Mouse (Mus musculus) embryonic stem cell, embryonic (primary cell): ENCODE data around the gene Entpd2.

Experiments
- CTCF ChIA-PET, 4 experiments: fragments of 300-600 bp in 2 of 4; fragments of 350-600 bp in 2 of 4; sonication (Branson Sonifier 250); formaldehyde crosslinking; loops; one replicate each; lab custom pipeline; 2022; ENCODE audit warnings: inconsistent platforms in 2 of 4; lab: Charles Lee
- POLR2A ChIA-PET, 4 experiments: fragments of 300-600 bp in 2 of 4; fragments of 350-600 bp in 2 of 4; sonication (Branson Sonifier 250); formaldehyde crosslinking; loops; one replicate each; lab custom pipeline; 2022; ENCODE audit warnings: antibody characterized with exemption in 4 of 4, inconsistent platforms in 1 of 4; lab: Charles Lee

Gene Entpd2

DNA sequence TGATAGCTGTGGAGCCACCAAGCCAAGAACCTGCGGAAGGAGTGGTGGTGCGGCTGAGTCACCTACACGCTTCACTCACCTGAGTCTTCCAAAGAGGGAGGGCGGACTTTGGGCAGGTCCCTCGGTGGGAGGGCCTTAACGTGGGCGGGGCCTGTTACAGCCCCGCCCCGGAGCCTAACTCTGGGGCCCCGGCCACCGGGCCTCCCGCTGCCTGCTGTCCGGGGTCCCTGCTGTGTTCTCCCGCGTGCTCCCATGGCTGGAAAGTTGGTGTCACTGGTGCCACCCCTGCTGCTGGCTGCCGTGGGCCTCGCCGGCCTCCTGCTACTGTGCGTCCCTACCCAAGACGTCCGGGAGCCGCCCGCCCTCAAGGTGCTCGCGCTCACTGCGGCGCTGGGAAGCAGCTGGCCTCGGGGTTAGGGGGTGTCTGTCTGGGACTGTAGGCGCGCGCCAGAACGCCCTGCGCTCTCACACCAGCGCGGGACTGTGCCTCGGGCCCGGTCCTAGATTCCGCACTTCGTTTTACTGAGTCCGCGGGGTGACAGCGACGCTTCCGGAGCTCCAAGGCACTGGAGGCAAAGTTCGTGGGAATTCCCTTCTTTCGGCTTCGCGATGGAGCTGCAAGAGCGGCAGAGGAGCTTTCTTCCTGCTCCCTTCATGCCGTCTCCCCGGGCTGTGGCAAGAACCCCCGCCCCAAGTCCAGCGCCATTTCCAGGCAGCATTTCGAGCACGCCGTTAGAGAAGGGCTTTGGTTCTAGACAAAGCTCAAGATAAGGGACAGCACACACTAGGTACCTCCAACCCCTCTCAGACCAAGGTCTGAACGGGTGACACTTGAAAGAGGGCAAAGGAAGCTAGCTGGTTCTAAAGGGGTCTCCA, at the start of gene Entpd2:
Gene Entpd2 (plus strand): TSS at position 154 of the 876 bp plus-strand sequence.
- POLR2A ChIA-PET, result interaction anchor here (0.6 to 6.8 kb wide), 38 partner anchors 8 to 461 kb away, joined by 3 to 43 read pairs (median 4); partner anchors contain the start of genes Sapcd2 (in 3 of the 4), Tubb4b (in 2 of the 4), AL732309.1 (in 1 of the 4) and Anapc2 (in 1 of the 4)
- CTCF ChIA-PET, result interaction anchor here in 3 of 4 experiments (0.8 to 4.4 kb wide), 20 partner anchors 15 to 196 kb away, joined by 3 to 17 read pairs (median 3); partner anchors contain the start of genes Abca2 (in 2 of the 3), Ajm1 (in 1 of the 3), Sapcd2 (in 1 of the 3) and Traf2 (in 1 of the 3)

- ChIA-PET POLR2A (interaction anchor here in 3 of 4 experiments (0.6 to 7.0 kb wide), 26 partner anchors 8 to 203 kb away, joined by 3 to 41 read pairs (median 4); partner anchors contain the start of genes Uap1l1 (in 3 of the 3), Sapcd2 (in 2 of the 3), Abca2 (in 1 of the 3) and Anapc2 (in 1 of the 3)), CTCF (interaction anchor here in 3 of 4 experiments (0.5 to 2.1 kb wide), 5 partner anchors 29 to 72 kb away, joined by 3 to 7 read pairs (median 3); no protein-coding TSS in a partner anchor)
Measured at GRCm38 (mm10) chr2:25348162-25348561, 47.5 kb upstream of the Entpd2 start.

DNA sequence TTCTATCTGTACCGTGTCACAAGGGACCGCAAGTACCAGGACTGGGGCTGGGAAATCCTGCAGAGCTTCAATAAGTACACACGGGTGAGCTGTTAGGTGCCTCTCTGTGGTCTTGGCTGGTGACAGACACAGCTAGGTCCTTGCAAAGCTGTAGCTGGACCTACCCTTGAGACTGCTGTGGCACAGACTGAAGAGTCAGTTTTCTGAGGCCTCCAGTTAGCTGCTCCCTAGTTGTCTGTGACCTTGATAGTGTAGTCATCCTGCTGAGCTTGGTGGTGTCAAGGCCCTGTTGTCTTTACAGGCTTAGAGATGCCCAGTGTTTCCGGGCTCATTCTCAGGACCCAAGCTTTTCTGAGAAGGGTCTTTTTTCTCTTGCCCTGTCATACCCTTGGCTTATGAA, 46.2 kb upstream of the Entpd2 start:
- CTCF ChIA-PET, result interaction anchor here in 3 of 4 experiments (0.5 to 2.1 kb wide), 4 partner anchors 27 to 915 kb away, joined by 3 to 7 read pairs (median 5); no protein-coding TSS in a partner anchor
- POLR2A ChIA-PET, result interaction anchor here in 3 of 4 experiments (0.7 to 7.0 kb wide), 25 partner anchors 8 to 139 kb away, joined by 3 to 41 read pairs (median 5); partner anchors contain the start of genes Sapcd2 (in 2 of the 3), Uap1l1 (in 2 of the 3), Anapc2 (in 1 of the 3) and Entpd2 (in 1 of the 3)

DNA sequence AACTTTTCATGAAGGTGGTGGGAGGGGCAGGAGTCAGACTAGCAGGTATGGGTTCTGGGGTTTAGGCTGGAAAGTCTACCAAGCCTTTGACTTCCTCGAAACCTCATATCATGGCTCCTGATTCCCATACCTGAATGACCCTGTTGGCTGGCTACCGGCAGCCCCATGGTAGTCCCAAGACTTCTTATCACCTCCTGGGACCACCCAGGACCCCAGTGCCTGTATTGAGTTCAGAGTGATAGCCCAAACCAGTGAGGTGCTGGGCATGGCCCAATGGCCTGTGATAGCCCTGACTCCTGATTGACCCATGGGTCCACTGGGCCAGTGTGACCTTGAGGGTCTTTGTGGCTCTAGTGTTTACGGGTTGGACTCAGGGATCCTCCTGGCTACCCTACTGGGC, 45.0 kb upstream of the Entpd2 start:
- POLR2A ChIA-PET, result interaction anchor here in 2 of 4 experiments (0.9 to 7.0 kb wide), 10 partner anchors 11 to 127 kb away, joined by 3 to 41 read pairs (median 4); partner anchors contain the start of genes Uap1l1 (in 2 of the 2) and Sapcd2 (in 1 of the 2)
- CTCF ChIA-PET, result no interaction called here

- POLR2A ChIA-PET, result interaction anchor here in 3 of 4 experiments (0.7 to 7.0 kb wide), 24 partner anchors 8 to 160 kb away, joined by 3 to 41 read pairs (median 4); partner anchors contain the start of genes Uap1l1 (in 3 of the 3), Man1b1 (in 2 of the 3), Sapcd2 (in 2 of the 3) and Anapc2 (in 1 of the 3)
- CTCF ChIA-PET, result interaction anchor here in 2 of 4 experiments (0.5 to 1.2 kb wide), 2 partner anchors 15 to 59 kb away, joined by 3 read pairs; no protein-coding TSS in a partner anchor
Measured at GRCm38 (mm10) chr2:25354211-25354610, 41.5 kb upstream of the Entpd2 start.

DNA sequence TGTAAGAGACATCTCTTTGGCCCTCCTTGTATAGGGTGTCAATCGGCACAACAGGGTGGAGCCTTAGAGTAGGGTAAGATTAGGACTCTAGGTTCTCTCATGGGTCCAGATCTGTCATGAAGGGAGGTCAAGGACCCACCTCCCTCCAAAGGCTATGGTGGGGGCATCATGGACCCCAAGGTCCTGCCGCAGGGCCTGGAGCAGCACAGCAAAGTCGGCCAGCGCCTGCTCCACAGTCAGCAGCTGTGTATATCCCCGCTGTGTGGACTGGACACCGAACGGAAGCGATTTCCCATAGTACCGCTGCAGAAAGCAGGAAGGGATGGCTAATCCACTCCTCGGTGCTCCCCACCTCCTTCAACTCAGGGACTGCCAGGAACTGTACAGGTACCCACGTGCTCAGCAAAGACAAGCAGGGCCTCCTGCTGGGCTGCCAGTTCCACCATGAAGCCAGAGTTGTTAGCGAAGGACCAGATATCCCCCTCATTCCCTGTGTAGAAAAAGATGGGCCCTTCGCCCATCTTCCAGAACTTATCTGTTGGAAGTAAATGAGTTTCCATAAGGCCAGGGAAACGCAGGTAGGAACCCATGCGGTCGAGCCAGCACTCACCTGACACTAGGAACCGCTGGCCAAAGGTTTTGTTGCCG, 40.1 kb upstream of the Entpd2 start:
- POLR2A ChIA-PET, result interaction anchor here in 2 of 4 experiments (0.8 to 4.3 kb wide), 19 partner anchors 9 to 131 kb away, joined by 3 to 38 read pairs (median 5); partner anchors contain the start of genes Anapc2 (in 2 of the 2), Ssna1 (in 2 of the 2), Uap1l1 (in 2 of the 2) and Man1b1 (in 1 of the 2)

GRCm38 (mm10) chr2:25356208-25357079, 39.2 kb upstream of the Entpd2 start, which contains the start of gene Dpp7:
TSS of gene Dpp7 (minus strand) at chr2:25356359.
- ChIA-PET CTCF (interaction anchor here in 3 of 4 experiments (0.6 to 1.0 kb wide), 4 partner anchors 128 to 1228 kb away, joined by 3 to 4 read pairs (median 3); partner anchors contain the start of gene Ajm1 (in 1 of the 3)), POLR2A (interaction anchor here in 3 of 4 experiments (0.6 to 2.2 kb wide), 33 partner anchors 8 to 219 kb away, joined by 3 to 21 read pairs (median 4); partner anchors contain the start of genes Uap1l1 (in 3 of the 3), Anapc2 (in 2 of the 3), Sapcd2 (in 2 of the 3) and Ssna1 (in 2 of the 3))

More for the DNA sequence above, 40.1 kb upstream of the Entpd2 start:
- CTCF ChIA-PET, result interaction anchor here in 1 of 4 experiments (1.0 kb wide), 1 partner anchor 201 kb away, joined by 3 read pairs; no protein-coding TSS in a partner anchor

- POLR2A ChIA-PET, result interaction anchor here in 2 of 4 experiments (1.2 to 9.2 kb wide), 4 partner anchors 9 to 37 kb away, joined by 3 to 146 read pairs (median 22); partner anchors contain the start of gene Sapcd2 (in 1 of the 2)
Measured at GRCm38 (mm10) chr2:25359848-25360247, 35.8 kb upstream of the Entpd2 start.

GRCm38 (mm10) chr2:25363478-25364178, 32.0 kb upstream of the Entpd2 start:
- CTCF ChIA-PET, result interaction anchor here in 3 of 4 experiments (0.5 to 1.5 kb wide), 3 partner anchors 39 to 1082 kb away, joined by 3 to 4 read pairs (median 3); no protein-coding TSS in a partner anchor
- POLR2A ChIA-PET, result interaction anchor here in 3 of 4 experiments (0.8 to 9.2 kb wide), 17 partner anchors 9 to 212 kb away, joined by 3 to 146 read pairs (median 4); partner anchors contain the start of genes Sapcd2 (in 2 of the 3), Lrrc26 (in 1 of the 3), Man1b1 (in 1 of the 3) and Phpt1 (in 1 of the 3)

More at GRCm38 (mm10) chr2:25359848-25360247, 35.8 kb upstream of the Entpd2 start:
- CTCF ChIA-PET, result no interaction called here

DNA sequence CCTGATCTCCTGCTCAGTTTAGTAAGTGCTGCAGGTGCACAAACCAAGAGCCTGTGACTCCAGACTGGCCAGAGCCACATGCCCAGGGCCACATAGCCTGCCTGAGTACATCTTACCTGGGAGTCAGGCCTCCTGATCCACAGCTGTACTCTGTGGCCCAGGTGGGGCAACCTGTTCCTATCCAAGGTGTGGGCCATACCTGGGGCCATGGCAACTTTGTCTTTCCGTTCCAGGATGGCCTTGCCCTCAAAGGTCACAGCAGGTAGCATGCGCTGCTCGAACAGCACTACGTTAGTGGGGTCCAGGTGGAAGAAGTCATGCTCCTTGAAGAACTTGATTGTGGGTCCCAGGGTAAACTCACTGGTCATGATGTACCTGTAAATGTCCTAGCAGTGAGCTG, 31.4 kb upstream of the Entpd2 start:
- POLR2A ChIA-PET, result interaction anchor here in 3 of 4 experiments (1.0 to 9.2 kb wide), 28 partner anchors 7 to 182 kb away, joined by 3 to 146 read pairs (median 5); partner anchors contain the start of genes Dpp7 (in 2 of the 3), Entpd2 (in 2 of the 3), Man1b1 (in 1 of the 3) and Sapcd2 (in 1 of the 3)
- CTCF ChIA-PET, result interaction anchor here in 2 of 4 experiments (1.1 to 1.8 kb wide), 3 partner anchors 12 to 38 kb away, joined by 3 to 5 read pairs (median 3); no protein-coding TSS in a partner anchor

DNA sequence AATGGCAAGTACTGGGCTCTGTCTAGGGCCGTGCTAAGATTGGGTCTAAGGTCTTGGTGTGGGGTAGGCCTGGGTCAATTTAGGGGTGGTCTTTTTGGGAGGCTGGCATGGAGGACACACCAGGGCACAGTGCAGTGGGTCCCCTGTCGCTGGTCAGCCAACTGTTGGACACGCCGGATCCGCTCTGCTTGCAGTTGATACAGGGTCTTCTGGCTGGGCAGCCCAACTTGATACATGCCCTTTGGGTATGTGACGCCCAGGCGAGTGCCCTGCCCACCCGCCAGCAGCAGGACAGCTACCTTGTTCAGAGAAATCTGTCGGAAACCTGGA, 30.9 kb upstream of the Entpd2 start:
- POLR2A ChIA-PET, result interaction anchor here in 3 of 4 experiments (0.7 to 9.2 kb wide), 40 partner anchors 8 to 182 kb away, joined by 3 to 146 read pairs (median 4); partner anchors contain the start of genes Dpp7 (in 2 of the 3), Entpd2 (in 2 of the 3), Anapc2 (in 1 of the 3) and Man1b1 (in 1 of the 3)

GRCm38 (mm10) chr2:25365091-25365761, 30.4 kb upstream of the Entpd2 start, which contains the start of gene Uap1l1:
TSS of gene Uap1l1 (minus strand) at chr2:25365682.
- CTCF ChIA-PET, result interaction anchor here (0.6 to 3.1 kb wide), 7 partner anchors 11 to 279 kb away, joined by 3 to 14 read pairs (median 3); no protein-coding TSS in a partner anchor

More for the DNA sequence above, 30.9 kb upstream of the Entpd2 start:
- CTCF ChIA-PET, result interaction anchor here in 3 of 4 experiments (1.1 to 3.1 kb wide), 5 partner anchors 11 to 136 kb away, joined by 3 to 14 read pairs (median 3); no protein-coding TSS in a partner anchor

GRCm38 (mm10) chr2:25369996-25370395, 25.7 kb upstream of the Entpd2 start:
- ChIA-PET CTCF (no interaction called here), POLR2A (interaction anchor here in 1 of 4 experiments (1.0 to 1.7 kb wide), 3 partner anchors 14 to 77 kb away, joined by 3 read pairs; partner anchors contain the start of gene Dpp7)

More at GRCm38 (mm10) chr2:25365091-25365761, 30.4 kb upstream of the Entpd2 start, which contains the start of gene Uap1l1:
- POLR2A ChIA-PET, result interaction anchor here (0.6 to 9.2 kb wide), 47 partner anchors 8 to 186 kb away, joined by 3 to 146 read pairs (median 4); partner anchors contain the start of genes Dpp7 (in 2 of the 4), Entpd2 (in 2 of the 4), Anapc2 (in 1 of the 4) and Man1b1 (in 1 of the 4)
